Mouse (Mus musculus) intestine, embryonic 16.5 days (tissue): ENCODE measurements around the gene 4931428F04Rik. TPM values are rescaled to one million over a fixed set of nuclear protein-coding genes. Genes with fewer than 3 reads are reported as not detected.

Experiments used
- ATAC-seq: fragments of 200-750 bp; cut with Nextera tagmentation; 2 replicates; pipeline ENCODE4 v1.8.0; 2017; ENCODE audit warnings: moderate TSS enrichment, moderate library complexity
- H3K27ac ChIP-seq: fragments of 300-500 bp; sonication (generic); 2 replicates; pipeline ENCODE4 v1.5.1; 2014; ENCODE audit warnings: mild to moderate bottlenecking, low read length
- H3K27me3 ChIP-seq: fragments of 300-500 bp; sonication (generic); replicated peaks from 2 replicates; pipeline ENCODE4 v1.6.1; 2014; ENCODE audit warnings: low read length, control low read depth, mixed read lengths; ENCODE audit not compliant: control insufficient read depth, insufficient read depth
- H3K36me3 ChIP-seq: fragments of 300-500 bp; sonication (generic); 2 replicates; pipeline ENCODE4 v1.6.1; 2014; ENCODE audit warnings: low read length, control low read depth; ENCODE audit not compliant: control insufficient read depth, insufficient read depth
- H3K4me1 ChIP-seq: fragments of 300-500 bp; sonication (generic); 2 replicates; pipeline ENCODE4 v1.6.1; 2014; ENCODE audit warnings: low read length, control low read depth, mixed read lengths; ENCODE audit not compliant: control insufficient read depth, insufficient read depth
- H3K4me2 ChIP-seq: fragments of 300-500 bp; sonication (generic); 2 replicates; pipeline ENCODE4 v1.6.1; 2014; ENCODE audit warnings: low read depth, low read length, control low read depth
- H3K4me3 ChIP-seq: fragments of 300-500 bp; sonication (generic); 2 replicates; pipeline ENCODE4 v1.5.1; 2014; ENCODE audit warnings: mild to moderate bottlenecking, low read length
- H3K9ac ChIP-seq: fragments of 300-500 bp; sonication (generic); 2 replicates; pipeline ENCODE4 v1.6.1; 2014; ENCODE audit warnings: low read depth, low read length
- H3K9me3 ChIP-seq: fragments of 300-500 bp; sonication (generic); 2 replicates; pipeline ENCODE4 v1.6.1; 2016; ENCODE audit warnings: low read length, control low read depth; ENCODE audit not compliant: control insufficient read depth
- WGBS: fragments of 180-500 bp; shearing (Covaris S2); extraction: QIAGEN DNeasy Blood & Tissue Kit; methylation state at CpG from one replicate; pipeline ENCODE4 v1.1.7; 2014; 5-methylcytosine and 5-hydroxymethylcytosine counted together
- polyA plus RNA-seq: library from polyadenylated mRNA; unstranded; fragments of >200 nt; fragmentation: Nextera tagmentation; extraction: Ambion mirVana; gene quantifications from 2 replicates; pipeline ENCODE4 v1.2.1, GENCODE M21; 2015

4931428F04Rik gene
- polyA plus RNA-seq, 1 experiment from 2014 or later, result 6.7 TPM

GRCm38 (mm10) chr8:105299962-105300361, 10.3 kb upstream of the 4931428F04Rik start:
- ATAC-seq, result peak; percentile 25; the same call in 1 of the 2 replicates

GRCm38 (mm10) chr8:105298351-105299252, 8.9 kb upstream of the 4931428F04Rik start:
- no peak overlapping the region for H3K27ac ChIP-seq
- WGBS, result 50% methylated on average over 18 of the region's 18 CpGs

More at GRCm38 (mm10) chr8:105299962-105300361, 10.3 kb upstream of the 4931428F04Rik start:
- Histone ChIP-seq H3K4me1 (peaks cover 28% of the 10 kb centered on the region), H3K9ac (no peak overlapping the region), H3K4me2 (no peak overlapping the region), H3K4me3 (no peak overlapping the region), H3K27ac (no peak overlapping the region), H3K9me3 (no peaks in the 10 kb centered on the region), H3K36me3 (peaks cover 15% of the 10 kb centered on the region), H3K27me3 (no peaks in the 10 kb centered on the region)
- WGBS, result 89% methylated on average over 8 of the region's 8 CpGs

GRCm38 (mm10) chr8:105297511-105298192, 8.0 kb upstream of the 4931428F04Rik start, which contains the start of gene E2f4:
E2f4 (plus strand) TSS chr8:105297663.
- H3K4me2 ChIP-seq, result peak within 1 kb of the TSS; percentile 73
- H3K4me3 ChIP-seq, result peak within 1 kb of the TSS; percentile 98
- peaks cover 15% of the 10 kb centered on the region for H3K36me3 ChIP-seq
- WGBS, result under 1% methylated on average over 58 of the region's 58 CpGs
- H3K27me3 ChIP-seq, result no peaks in the 10 kb centered on the region
- peak within 1 kb of the TSS; percentile 74 for H3K27ac ChIP-seq
- H3K4me1 ChIP-seq, result peaks cover 20% of the 10 kb centered on the region
- ATAC-seq, result peak; percentile 93
- H3K9ac ChIP-seq, result peak within 1 kb of the TSS; percentile 96
- H3K9me3 ChIP-seq, result no peaks in the 10 kb centered on the region

More at GRCm38 (mm10) chr8:105298351-105299252, 8.9 kb upstream of the 4931428F04Rik start:
- Histone ChIP-seq H3K4me2 (peak overlapping the region; percentile 73), H3K9me3 (no peaks in the 10 kb centered on the region), H3K27me3 (no peaks in the 10 kb centered on the region), H3K4me1 (peaks cover 20% of the 10 kb centered on the region), H3K36me3 (peaks cover 15% of the 10 kb centered on the region), H3K9ac (peak overlapping the region; percentile 96), H3K4me3 (peak overlapping the region; percentile 98)
- no peak for ATAC-seq

- no peak for ATAC-seq
- Histone ChIP-seq H3K4me3 (peak within 1 kb of the TSS; percentile 98), H3K4me1 (peaks cover 20% of the 10 kb centered on the region), H3K36me3 (peaks cover 6% of the 10 kb centered on the region), H3K4me2 (peak within 1 kb of the TSS; percentile 73), H3K9me3 (no peaks in the 10 kb centered on the region), H3K27ac (peak within 1 kb of the TSS; percentile 51), H3K9ac (peak within 1 kb of the TSS; percentile 96; the same call in 1 of the 2 replicates), H3K27me3 (no peaks in the 10 kb centered on the region)
- 62% methylated on average over 11 of the region's 11 CpGs for WGBS
Observed at GRCm38 (mm10) chr8:105295895-105296573, 6.4 kb upstream of the 4931428F04Rik start, which contains the start of gene Exoc3l. Exoc3l (minus strand) TSS chr8:105296101.

- Histone ChIP-seq H3K27ac (peak overlapping the region; percentile 51; the same call in 1 of the 2 replicates), H3K4me1 (peaks cover 27% of the 10 kb centered on the region), H3K9ac (no peak overlapping the region), H3K27me3 (peaks cover 6% of the 10 kb centered on the region), H3K9me3 (no peaks in the 10 kb centered on the region), H3K4me3 (peak overlapping the region; percentile 11; the same call in 1 of the 2 replicates), H3K4me2 (peak overlapping the region; percentile 17; the same call in 1 of the 2 replicates), H3K36me3 (peaks cover 1% of the 10 kb centered on the region; the same call in 1 of the 2 replicates)
- no peak for ATAC-seq
- WGBS, result 69% methylated on average over 11 of the region's 11 CpGs
Observed at GRCm38 (mm10) chr8:105295256-105295655, 5.6 kb upstream of the 4931428F04Rik start.

GRCm38 (mm10) chr8:105294776-105295175, 5.1 kb upstream of the 4931428F04Rik start:
- H3K4me3 ChIP-seq, result no peak overlapping the region
- WGBS, result 73% methylated on average over 9 of the region's 9 CpGs
- no peaks in the 10 kb centered on the region for H3K9me3 ChIP-seq
- no peaks in the 10 kb centered on the region; the same call in 1 of the 2 replicates for H3K36me3 ChIP-seq
- no peak overlapping the region for H3K9ac ChIP-seq
- H3K27ac ChIP-seq, result no peak overlapping the region
- H3K4me2 ChIP-seq, result 0 out of 2 replicates have a peak overlapping the region, but pooled peaks have one; percentile 17
- H3K4me1 ChIP-seq, result peaks cover 29% of the 10 kb centered on the region
- ATAC-seq, result no peak
- peaks cover 11% of the 10 kb centered on the region for H3K27me3 ChIP-seq

- Histone ChIP-seq H3K4me1 (peaks cover 29% of the 10 kb centered on the region), H3K27me3 (peaks cover 13% of the 10 kb centered on the region), H3K4me2 (no peak overlapping the region), H3K27ac (no peak overlapping the region), H3K9ac (no peak overlapping the region), H3K36me3 (no peaks in the 10 kb centered on the region), H3K9me3 (no peaks in the 10 kb centered on the region), H3K4me3 (no peak overlapping the region)
- WGBS, result 62% methylated on average over 19 of the region's 19 CpGs
- no peak for ATAC-seq
Observed at GRCm38 (mm10) chr8:105293405-105293804, 3.7 kb upstream of the 4931428F04Rik start.

- Histone ChIP-seq H3K36me3 (no peaks in the 10 kb centered on the region), H3K27me3 (peaks cover 13% of the 10 kb centered on the region), H3K9me3 (no peaks in the 10 kb centered on the region), H3K4me1 (peaks cover 30% of the 10 kb centered on the region), H3K9ac (no peak overlapping the region), H3K4me2 (no peak overlapping the region), H3K4me3 (no peak overlapping the region), H3K27ac (no peak overlapping the region)
- 84% methylated on average over 7 of the region's 7 CpGs for WGBS
- ATAC-seq, result no peak
Observed at GRCm38 (mm10) chr8:105292471-105292870, 2.8 kb upstream of the 4931428F04Rik start.
